Mouse (Mus musculus) neural tube, embryonic 14.5 days (tissue): Measurements from ENCODE around the gene Ggact. TPM values are rescaled to one million over a fixed set of nuclear protein-coding genes. Genes with fewer than 3 reads are reported as not detected.

ENCODE experiments used
- ATAC-seq: fragments of 200-750 bp; cut with Nextera tagmentation; 2 replicates; pipeline ENCODE4 v1.8.0; 2017; ENCODE audit warnings: low read depth, mild to moderate bottlenecking, moderate TSS enrichment, moderate library complexity
- H3K27ac ChIP-seq: fragments of 300-500 bp; sonication (generic); 2 replicates; pipeline ENCODE4 v1.5.1; 2014; ENCODE audit warnings: low read depth, mild to moderate bottlenecking, control low read depth, low read length, moderate library complexity, mixed read lengths
- H3K27me3 ChIP-seq: fragments of 300-500 bp; sonication (generic); 2 replicates; pipeline ENCODE4 v1.6.1; 2014; ENCODE audit warnings: low read length; ENCODE audit not compliant: control insufficient read depth, insufficient read depth
- H3K36me3 ChIP-seq: fragments of 300-500 bp; sonication (generic); 2 replicates; pipeline ENCODE4 v1.6.1; 2014; ENCODE audit warnings: low read length, mixed read lengths; ENCODE audit not compliant: control insufficient read depth, insufficient read depth
- H3K4me1 ChIP-seq: fragments of 300-500 bp; sonication (generic); 2 replicates; pipeline ENCODE4 v1.6.1; 2014; ENCODE audit warnings: low read length; ENCODE audit not compliant: control insufficient read depth, insufficient read depth
- H3K4me2 ChIP-seq: fragments of 300-500 bp; sonication (generic); 2 replicates; pipeline ENCODE4 v1.6.1; 2014; ENCODE audit warnings: mild to moderate bottlenecking, low read depth, low read length, control low read depth
- H3K4me3 ChIP-seq: fragments of 300-500 bp; sonication (generic); 2 replicates; pipeline ENCODE4 v1.5.1; 2014; ENCODE audit warnings: low read depth, low read length, control low read depth, mixed read lengths
- H3K9ac ChIP-seq: fragments of 300-500 bp; sonication (generic); replicated peaks from 2 replicates; pipeline ENCODE4 v1.6.1; 2014; ENCODE audit warnings: low read depth, mild to moderate bottlenecking, control low read depth, low read length, mixed read lengths
- H3K9me3 ChIP-seq: fragments of 300-500 bp; sonication (generic); 2 replicates; pipeline ENCODE4 v1.6.1; 2016; ENCODE audit warnings: low read length; ENCODE audit not compliant: control insufficient read depth
- WGBS: fragments of 180-500 bp; shearing (Covaris S2); extraction: QIAGEN DNeasy Blood & Tissue Kit; methylation state at CpG from one replicate; pipeline ENCODE4 v1.1.7; 2014; 5-methylcytosine and 5-hydroxymethylcytosine counted together
- polyA plus RNA-seq: library from polyadenylated mRNA; unstranded; fragments of >200 nt; fragmentation: Nextera tagmentation; extraction: Ambion mirVana; gene quantifications from 2 replicates; pipeline ENCODE4 v1.2.1, GENCODE M21; 2014

Ggact gene
- 8.2 and 10.4 TPM in 2 replicates for polyA plus RNA-seq

DNA sequence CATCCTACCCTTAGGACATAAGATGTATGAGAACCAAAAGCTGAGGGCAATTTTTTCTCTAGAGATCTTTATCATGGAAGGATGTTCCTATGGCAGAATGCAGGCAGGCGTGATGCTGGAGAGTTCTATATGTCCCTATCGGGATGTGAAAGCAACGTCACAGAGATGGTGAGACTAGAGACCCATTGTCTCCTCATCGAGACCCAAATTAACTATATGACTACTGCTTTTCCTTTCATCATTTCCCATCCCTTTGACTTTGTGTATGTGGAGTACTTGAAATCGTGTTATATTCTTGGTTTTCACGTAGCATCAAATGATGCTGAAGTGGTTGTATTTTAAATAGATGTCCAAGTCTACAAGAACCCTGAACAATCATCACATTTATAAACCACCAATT is at the start of gene Ggact:
Gene Ggact, minus strand, starts transcription at position 101 of the 400 bp plus-strand sequence.
- H3K4me1 ChIP-seq: 0 out of 2 replicates have a peak, but pooled peaks cover 4% of the 10 kb centered on the region
- H3K27me3 ChIP-seq: no peaks in the 10 kb centered on the region
- no peak within 1 kb of the TSS for H3K27ac ChIP-seq
- peak within 1 kb of the TSS; percentile 56 for H3K4me3 ChIP-seq
- no peak for ATAC-seq
- WGBS: 86% methylated on average over 6 of the region's 6 CpGs
- H3K9me3 ChIP-seq: 0 out of 2 replicates have a peak, but pooled peaks cover under 1% of the 10 kb centered on the region
- H3K9ac ChIP-seq: peak within 1 kb of the TSS; percentile 48
- peak within 1 kb of the TSS; percentile 96 for H3K4me2 ChIP-seq
- no peaks in the 10 kb centered on the region for H3K36me3 ChIP-seq

DNA sequence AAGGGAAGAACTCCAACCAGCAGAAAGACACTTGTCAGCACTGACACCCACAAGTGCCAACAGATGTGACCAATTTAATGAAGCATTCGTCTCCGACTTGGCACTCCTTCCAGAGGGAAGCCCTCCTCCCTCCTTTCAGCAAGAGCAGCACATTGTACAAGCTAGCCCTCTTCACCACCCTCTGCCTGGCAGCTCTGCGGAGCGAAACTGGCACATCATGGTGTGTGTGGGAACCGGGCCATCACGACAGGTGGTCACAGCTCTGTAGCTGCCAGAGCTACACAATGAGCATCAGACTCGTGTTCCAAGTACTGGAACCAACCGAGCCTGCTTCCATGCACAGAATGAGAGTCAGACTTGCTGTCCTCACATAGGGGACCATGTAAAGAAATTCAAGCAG is 44.4 kb upstream of the Ggact start:
- Histone ChIP-seq H3K36me3 (no peaks in the 10 kb centered on the region; the same call in none of the 2 replicates), H3K9me3 (no peaks in the 10 kb centered on the region), H3K9ac (no peak overlapping the region), H3K27me3 (no peaks in the 10 kb centered on the region), H3K4me3 (no peak overlapping the region), H3K4me1 (no peaks in the 10 kb centered on the region), H3K4me2 (no peak overlapping the region), H3K27ac (no peak overlapping the region)
- peak; percentile 96 for ATAC-seq
- 58% methylated on average over 8 of the region's 8 CpGs for WGBS

DNA sequence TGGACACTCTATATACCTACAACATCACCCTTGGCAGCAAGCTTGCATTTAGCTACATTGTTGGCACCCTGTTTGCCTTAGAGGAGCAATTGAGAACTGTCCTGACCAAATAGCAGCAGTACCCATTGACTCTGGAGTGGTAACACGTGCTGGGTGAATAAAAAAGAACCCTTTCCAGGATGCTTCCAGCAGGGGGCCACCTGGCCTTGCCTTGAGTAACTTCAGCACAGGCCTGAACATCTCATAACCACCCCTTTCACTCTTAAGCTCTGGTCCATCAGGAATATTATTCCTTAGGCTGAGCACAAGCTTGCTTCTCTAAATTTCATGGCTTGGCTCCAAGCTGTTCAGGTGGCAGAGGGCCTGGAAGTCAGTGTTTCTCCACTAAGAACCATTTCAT is 39.8 kb upstream of the Ggact start:
- H3K4me3 ChIP-seq: no peak overlapping the region
- H3K9me3 ChIP-seq: no peaks in the 10 kb centered on the region
- no peak overlapping the region for H3K4me2 ChIP-seq
- H3K9ac ChIP-seq: no peak overlapping the region
- no peaks in the 10 kb centered on the region for H3K4me1 ChIP-seq
- 19% methylated on average over 1 of the region's 1 CpGs for WGBS
- peak; percentile 75; the same call in 1 of the 2 replicates for ATAC-seq
- H3K27me3 ChIP-seq: no peaks in the 10 kb centered on the region
- H3K27ac ChIP-seq: no peak overlapping the region
- peaks cover 3% of the 10 kb centered on the region; the same call in 1 of the 2 replicates for H3K36me3 ChIP-seq

DNA sequence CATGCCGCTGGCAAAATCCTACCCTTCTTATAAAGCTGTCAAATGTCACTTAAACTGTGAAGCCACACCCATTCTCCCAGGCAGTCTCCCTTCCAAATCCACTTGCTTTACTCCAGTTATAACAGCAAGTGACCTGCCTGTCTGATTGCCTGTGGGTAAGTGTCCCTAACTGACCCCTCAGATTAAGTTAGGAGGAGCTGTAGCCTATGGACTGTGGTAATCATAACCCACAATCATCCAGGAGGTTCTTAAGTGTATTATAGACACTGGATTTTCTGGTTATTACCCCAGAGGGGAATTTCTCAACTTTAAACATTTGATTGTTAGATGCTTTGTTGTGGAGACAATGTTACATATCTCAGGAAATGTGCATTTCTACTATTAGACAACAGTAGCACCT is 39.0 kb upstream of the Ggact start:
- WGBS: 100% methylated on average over 1 of the region's 1 CpGs
- no peak for ATAC-seq

DNA sequence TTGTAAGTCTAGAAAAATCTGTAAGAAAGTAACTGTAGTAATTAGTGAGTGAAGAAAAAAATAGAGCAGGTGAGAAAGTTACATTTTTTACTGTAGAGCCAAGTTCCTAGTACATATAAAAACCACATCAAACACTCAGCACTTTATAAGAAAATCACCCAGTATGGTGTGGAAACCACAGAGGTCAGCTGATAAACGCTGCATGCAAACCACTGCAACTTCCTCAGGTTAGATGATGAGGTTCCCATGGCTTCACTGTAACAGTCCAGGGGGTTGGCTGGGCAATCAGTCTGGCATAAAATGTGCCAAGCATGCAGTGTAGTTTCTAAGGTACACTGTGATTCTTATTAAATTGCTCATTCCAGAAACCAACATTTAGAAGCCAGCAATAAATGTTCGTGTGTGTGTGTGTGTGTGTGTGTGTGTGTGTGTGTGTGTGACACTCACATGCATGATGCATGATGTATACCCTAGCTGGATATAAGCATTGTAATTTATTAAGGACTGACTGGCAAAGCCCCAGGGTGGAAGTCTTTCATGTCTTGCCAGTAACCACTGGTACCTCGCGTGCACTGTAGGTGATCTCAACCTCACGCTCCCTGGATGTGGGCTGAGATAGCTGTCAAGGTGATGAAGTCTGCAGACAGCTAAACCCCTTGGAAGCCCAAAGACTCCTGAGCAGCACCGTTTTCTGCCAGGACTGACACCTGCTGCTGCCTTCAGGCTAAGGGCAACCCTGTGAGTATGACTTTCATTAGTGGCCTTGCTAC is 38.3 kb upstream of the Ggact start:
- Histone ChIP-seq H3K4me3 (no peak overlapping the region), H3K27me3 (no peaks in the 10 kb centered on the region), H3K4me1 (no peaks in the 10 kb centered on the region), H3K4me2 (no peak overlapping the region), H3K27ac (no peak overlapping the region), H3K9me3 (no peaks in the 10 kb centered on the region), H3K9ac (no peak overlapping the region), H3K36me3 (peaks cover 3% of the 10 kb centered on the region; the same call in 1 of the 2 replicates)
- ATAC-seq: no peak
- 80% methylated on average over 6 of the region's 6 CpGs for WGBS

More for the DNA sequence above, 39.0 kb upstream of the Ggact start:
- H3K4me2 ChIP-seq: no peak overlapping the region
- no peaks in the 10 kb centered on the region for H3K27me3 ChIP-seq
- no peak overlapping the region for H3K4me3 ChIP-seq
- H3K4me1 ChIP-seq: no peaks in the 10 kb centered on the region
- H3K36me3 ChIP-seq: peaks cover 3% of the 10 kb centered on the region; the same call in 1 of the 2 replicates
- no peak overlapping the region for H3K9ac ChIP-seq
- H3K9me3 ChIP-seq: no peaks in the 10 kb centered on the region
- H3K27ac ChIP-seq: no peak overlapping the region

DNA sequence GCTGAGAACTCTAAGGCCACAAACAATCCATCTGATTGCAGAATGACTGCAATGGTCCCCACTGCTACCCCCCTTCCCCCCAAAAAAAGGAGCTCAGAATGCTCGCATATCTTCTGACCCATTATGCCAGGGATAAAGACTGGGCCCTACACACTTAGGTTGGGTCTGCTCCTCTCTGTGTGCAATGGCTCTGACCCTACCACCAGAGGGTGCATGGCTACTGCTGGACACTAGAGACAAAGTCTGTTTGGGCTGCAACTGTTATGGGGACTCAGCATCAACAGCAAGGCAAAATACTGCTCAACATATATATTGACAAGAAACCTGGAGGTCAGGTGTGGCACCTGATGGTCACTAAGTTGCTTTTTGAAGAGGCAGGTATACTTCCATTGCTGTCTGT is 37.4 kb upstream of the Ggact start:
- Histone ChIP-seq H3K9ac (no peak overlapping the region), H3K4me1 (no peaks in the 10 kb centered on the region), H3K36me3 (peaks cover 3% of the 10 kb centered on the region; the same call in 1 of the 2 replicates), H3K4me2 (no peak overlapping the region), H3K27ac (no peak overlapping the region), H3K4me3 (no peak overlapping the region), H3K27me3 (no peaks in the 10 kb centered on the region), H3K9me3 (no peaks in the 10 kb centered on the region)
- WGBS: 100% methylated on average over 1 of the region's 1 CpGs
- no peak for ATAC-seq

DNA sequence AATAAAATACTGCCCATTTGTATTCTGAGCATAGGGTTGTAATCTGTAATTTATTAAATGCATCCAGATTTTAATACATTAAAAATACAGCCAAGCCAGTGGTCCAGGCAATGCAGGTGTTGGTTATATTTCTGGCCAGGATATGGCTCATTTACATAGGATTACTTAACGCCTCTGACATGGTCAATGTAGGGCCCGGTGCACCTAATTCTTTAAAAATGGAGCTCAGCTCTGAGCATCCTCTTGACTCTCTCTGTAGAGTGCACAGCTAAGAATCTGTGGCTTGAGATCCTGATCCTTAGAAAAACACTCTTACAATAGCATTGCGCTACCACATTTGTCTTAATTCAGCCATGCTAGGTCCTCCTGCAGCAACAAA is 29.9 kb upstream of the Ggact start:
- Histone ChIP-seq H3K36me3 (0 out of 2 replicates have a peak, but pooled peaks cover 3% of the 10 kb centered on the region), H3K4me1 (peaks cover 5% of the 10 kb centered on the region; the same call in 1 of the 2 replicates)
- WGBS: 74% methylated on average over 3 of the region's 3 CpGs

DNA sequence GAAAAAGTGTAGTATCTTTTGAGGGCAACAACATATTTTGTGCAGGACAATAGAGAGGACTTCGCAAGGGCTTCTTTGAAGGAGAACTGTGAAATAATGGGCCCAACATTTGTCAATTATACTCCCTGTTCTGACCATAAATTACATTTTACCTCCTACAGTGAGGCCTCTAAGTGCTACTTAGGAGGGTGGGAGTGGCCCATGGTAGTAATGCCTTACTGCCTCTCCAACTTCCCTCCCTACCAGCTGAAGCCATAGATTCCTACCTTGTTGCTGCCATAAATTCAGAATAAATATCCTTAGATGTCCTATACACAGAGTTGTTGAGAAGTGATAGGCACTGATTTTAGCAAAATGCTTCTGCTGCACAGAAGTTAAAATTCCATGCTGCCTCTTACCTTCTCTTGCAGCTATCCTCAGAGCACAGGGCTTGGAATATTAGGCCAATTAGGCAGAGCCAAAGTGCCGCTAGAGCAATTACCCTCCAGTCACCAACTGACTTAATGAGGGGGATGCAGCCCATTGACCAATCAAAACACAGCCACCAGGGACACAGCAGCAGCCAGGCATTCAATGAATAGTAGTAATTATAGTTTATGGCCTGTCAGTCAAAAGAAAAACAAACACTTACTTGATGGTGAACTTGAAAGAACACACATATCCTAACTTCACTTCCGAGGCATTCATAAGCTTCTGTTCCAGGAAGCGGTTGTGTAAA is 29.4 kb upstream of the Ggact start:
- H3K4me1 ChIP-seq: peaks cover 5% of the 10 kb centered on the region; the same call in 1 of the 2 replicates
- H3K9me3 ChIP-seq: no peaks in the 10 kb centered on the region
- no peaks in the 10 kb centered on the region for H3K27me3 ChIP-seq
- H3K4me3 ChIP-seq: no peak overlapping the region
- H3K9ac ChIP-seq: no peak overlapping the region
- peak; percentile 90 for ATAC-seq
- 0 out of 2 replicates have a peak, but pooled peaks cover 3% of the 10 kb centered on the region for H3K36me3 ChIP-seq
- H3K27ac ChIP-seq: no peak overlapping the region
- WGBS: 26% methylated on average over 4 of the region's 4 CpGs
- no peak overlapping the region for H3K4me2 ChIP-seq

More for the DNA sequence above, 29.9 kb upstream of the Ggact start:
- Histone ChIP-seq H3K27ac (no peak overlapping the region), H3K27me3 (no peaks in the 10 kb centered on the region), H3K4me3 (no peak overlapping the region), H3K9ac (no peak overlapping the region), H3K9me3 (no peaks in the 10 kb centered on the region), H3K4me2 (no peak overlapping the region)
- ATAC-seq: no peak

DNA sequence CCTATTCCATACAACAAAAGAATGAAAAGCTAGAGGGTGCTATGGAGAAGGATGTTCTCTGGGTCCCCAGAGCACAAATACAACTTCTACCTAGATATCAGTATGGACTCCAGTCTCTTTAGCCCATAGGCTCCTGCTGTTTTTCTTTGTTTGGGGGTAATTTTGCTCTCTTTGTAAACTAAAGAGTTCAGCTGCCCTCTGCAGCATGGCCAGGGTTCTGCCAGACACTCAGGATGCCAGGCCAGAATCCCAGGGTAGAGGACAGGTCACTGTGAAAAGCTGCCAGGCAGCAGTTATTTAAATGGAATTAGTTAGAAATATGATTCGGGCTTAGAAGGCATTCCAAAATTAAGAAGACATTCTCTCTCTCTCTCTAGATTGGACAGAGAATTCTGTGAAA is 22.9 kb upstream of the Ggact start:
- Histone ChIP-seq H3K27me3 (no peaks in the 10 kb centered on the region), H3K4me2 (no peak overlapping the region), H3K9ac (no peak overlapping the region), H3K27ac (no peak overlapping the region), H3K9me3 (no peaks in the 10 kb centered on the region), H3K4me3 (no peak overlapping the region), H3K4me1 (no peaks in the 10 kb centered on the region), H3K36me3 (peaks cover 7% of the 10 kb centered on the region; the same call in 1 of the 2 replicates)
- WGBS: 85% methylated on average over 1 of the region's 1 CpGs
- ATAC-seq: no peak
